Mouse (Mus musculus) v-Abl transformed pro-B cells (cell line): Measurements from ENCODE around the gene Olfr686.

Experiments used
- in situ Hi-C, 2 experiments: fragments of 400-800 bp; cut with MboI; formaldehyde crosslinking; loops; one replicate each; pipeline ENCODE4 v1.15.1; 2025; ENCODE audit not compliant: unreplicated experiment in 2 of 2

The Olfr686 gene

DNA sequence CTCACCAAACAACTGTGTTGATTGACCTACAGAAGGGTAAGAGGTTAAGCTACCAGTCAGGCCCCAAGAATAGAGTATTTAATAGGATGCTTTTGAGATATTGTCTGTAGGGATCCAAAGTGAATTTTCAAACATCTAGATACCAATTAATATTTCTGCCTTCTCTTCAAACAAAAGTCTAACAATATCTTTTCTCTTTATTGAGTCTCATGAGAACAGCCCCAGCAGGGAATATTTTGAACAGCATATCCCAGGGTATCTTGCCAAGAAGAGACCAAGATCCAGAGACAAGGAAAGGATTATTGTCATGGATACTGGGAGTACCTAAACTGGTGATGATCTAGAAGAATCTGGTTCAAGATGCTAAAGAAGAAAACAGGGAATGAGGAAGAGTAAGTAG, at the start of gene Olfr686:
TSS of gene Olfr686 (minus strand) at position 101 of the 400 bp plus-strand sequence.
- in situ Hi-C loops = no loop called here

DNA sequence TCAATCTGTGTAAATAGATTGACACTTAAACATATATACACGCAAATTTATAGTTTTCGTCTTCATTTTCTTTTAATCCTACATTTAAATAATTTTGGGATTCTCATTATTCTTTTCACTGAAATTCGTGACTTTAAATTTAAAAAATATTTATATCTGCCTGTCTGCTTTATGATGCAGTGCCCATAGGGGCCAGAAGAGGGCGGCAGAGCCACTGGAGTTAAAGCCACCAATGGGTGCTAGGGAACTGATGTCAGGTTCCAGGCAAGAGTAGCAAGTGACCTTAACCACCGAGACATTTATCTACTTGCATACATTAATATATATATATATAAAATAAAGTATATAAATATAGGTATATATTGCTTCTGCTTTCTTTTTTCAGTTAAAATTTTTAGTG, 49.4 kb upstream of the Olfr686 start:
- in situ Hi-C loops = loop anchor here (5.0 to 25.0 kb wide), 3 partner anchors 206 to 261 kb away; no protein-coding TSS in a partner anchor

GRCm38 (mm10) chr7:105248197-105248596, 40.9 kb upstream of the Olfr686 start:
- in situ Hi-C loops = no loop called here

- in situ Hi-C loops = no loop called here
These were observed 40.4 kb upstream of the Olfr686 start for GRCm38 (mm10) chr7:105247671-105248070.

GRCm38 (mm10) chr7:105229386-105229785, 22.1 kb upstream of the Olfr686 start:
- in situ Hi-C loops = no loop called here

DNA sequence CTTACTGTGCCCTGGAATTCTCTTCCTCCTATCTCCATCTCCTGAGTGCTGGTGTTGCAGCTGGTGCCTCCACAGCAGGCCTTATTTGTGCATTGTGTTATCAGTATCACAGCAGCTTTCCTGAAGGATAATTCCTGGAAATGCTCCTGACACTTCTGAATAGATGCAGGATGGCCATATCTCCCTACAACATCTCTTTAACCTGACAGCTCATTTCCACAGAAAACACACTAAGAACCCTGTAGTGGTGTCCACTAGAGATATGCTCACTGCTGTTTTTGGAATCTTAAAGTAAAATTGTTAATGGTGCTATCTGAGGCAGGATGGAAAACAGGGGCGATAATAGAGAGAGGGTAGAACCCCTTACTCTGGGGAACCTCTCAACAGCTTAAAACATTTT, 20.9 kb upstream of the Olfr686 start:
- in situ Hi-C loops = no loop called here

DNA sequence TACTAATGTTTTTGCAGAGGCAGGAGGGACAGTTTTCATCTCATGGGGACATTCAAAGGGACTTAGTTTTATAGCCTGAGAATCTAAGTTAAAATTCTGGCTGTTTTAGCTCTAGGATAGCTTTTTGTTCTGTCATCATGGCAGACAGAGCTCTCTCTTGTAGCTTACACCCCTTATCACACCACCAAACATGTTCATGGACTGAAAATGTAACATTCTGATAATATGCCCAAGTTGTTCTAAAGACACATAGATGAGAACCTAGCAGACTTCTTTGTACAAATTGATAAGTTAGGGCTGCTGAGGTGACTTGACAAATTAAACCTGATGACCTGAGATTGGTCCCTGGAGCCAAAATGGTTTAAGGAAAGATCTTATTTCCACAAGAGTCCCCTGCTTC, 19.4 kb upstream of the Olfr686 start:
- in situ Hi-C loops = no loop called here

GRCm38 (mm10) chr7:105226072-105226471, 18.8 kb upstream of the Olfr686 start:
- in situ Hi-C loops = no loop called here

- in situ Hi-C loops = no loop called here
These were observed 11.0 kb upstream of the Olfr686 start for GRCm38 (mm10) chr7:105218281-105218680.

DNA sequence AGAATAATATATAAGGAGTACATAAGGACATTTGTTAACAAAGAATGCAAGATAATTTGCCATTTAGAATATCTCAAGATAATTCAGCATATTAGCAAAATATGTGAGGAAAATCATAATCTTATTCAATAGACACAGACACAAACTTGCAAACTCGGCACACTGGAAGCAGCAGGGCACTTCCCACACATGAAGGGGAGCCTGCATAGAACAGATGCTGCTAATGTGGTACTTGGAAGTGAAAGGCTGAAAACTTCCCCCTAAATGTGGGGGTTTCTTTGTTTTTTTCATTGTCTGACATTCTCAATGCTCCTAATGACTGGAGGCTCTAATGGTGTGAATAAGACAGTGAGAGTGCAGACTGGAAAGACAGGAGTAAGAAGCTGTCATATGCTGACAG, 7.5 kb upstream of the Olfr686 start:
- in situ Hi-C loops = no loop called here

- in situ Hi-C loops = no loop called here
These were observed 21.4 kb downstream of the Olfr686 start, which contains the start of gene Olfr685 for GRCm38 (mm10) chr7:105185912-105186311. Olfr685 (minus strand) TSS chr7:105186012.

- in situ Hi-C loops = no loop called here
These were observed 36.5 kb downstream of the Olfr686 start for GRCm38 (mm10) chr7:105170773-105171172.

DNA sequence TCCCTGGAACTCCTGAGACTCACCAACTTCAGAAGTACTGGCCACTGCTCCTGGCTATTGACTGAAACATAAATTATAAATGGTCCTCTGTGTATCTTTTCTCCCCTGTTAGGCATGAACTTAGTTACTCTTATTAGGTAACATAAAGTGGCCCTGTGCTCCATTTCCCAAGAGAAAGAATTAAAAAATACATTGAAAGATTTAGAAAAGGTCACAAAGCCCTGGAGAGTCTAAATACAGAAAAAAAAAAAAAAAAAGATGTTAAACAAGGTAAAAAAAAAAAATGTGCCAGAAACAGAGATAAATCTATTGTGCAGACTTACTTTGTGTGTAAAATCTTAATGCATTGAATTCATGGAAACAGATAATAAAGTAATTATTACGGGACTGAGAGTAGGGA, 43.7 kb downstream of the Olfr686 start, which contains the start of gene Olfr684:
TSS of gene Olfr684 (minus strand) at position 101 of the 400 bp plus-strand sequence.
- in situ Hi-C loops = no loop called here
